Mouse (Mus musculus) spleen, adult 12 weeks (tissue): ENCODE data around the gene Cpm.

Experiments
- DNase-seq: peaks from one replicate; pipeline ENCODE4 v3.0.0; 2022; ENCODE audit warnings: low spot score

Cpm gene

DNA sequence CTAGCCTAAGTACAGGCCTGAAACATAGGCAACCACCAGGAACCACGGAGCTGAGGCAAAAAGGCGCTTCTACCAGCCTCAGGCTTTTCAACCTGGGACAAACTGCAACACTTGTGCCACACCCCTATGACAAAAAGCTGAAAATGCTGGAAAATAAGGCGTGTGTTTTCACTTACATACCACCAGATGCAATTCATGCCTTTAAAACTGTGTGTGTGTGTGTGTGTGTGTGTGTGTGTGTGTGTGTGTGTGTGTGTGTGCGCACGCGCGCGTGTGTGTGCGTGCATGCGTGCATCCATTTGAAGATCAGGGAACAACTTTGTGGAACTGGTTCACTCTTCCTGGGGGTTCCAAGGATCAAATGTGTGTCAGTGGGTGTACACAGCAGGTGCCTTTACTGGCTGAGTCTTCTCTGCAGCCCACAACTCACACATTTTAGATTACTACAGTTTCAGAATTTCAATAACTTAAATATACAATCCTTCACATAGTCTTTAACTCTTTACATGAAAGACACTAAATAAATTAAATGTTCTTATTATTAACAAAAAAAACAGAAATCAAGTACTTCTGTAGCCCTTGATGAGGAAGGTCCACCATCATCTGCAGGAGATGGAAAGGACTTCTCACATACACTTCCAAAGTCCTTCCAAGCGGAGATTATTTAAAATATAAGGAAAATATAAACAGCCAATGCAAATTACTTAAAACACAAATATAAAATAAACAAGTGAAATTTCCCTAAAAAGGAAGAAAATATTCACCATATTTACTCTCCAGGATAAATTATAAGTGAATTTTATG lies 60.2 kb downstream of the Cpm start:
- DNase-seq: no peak

DNA sequence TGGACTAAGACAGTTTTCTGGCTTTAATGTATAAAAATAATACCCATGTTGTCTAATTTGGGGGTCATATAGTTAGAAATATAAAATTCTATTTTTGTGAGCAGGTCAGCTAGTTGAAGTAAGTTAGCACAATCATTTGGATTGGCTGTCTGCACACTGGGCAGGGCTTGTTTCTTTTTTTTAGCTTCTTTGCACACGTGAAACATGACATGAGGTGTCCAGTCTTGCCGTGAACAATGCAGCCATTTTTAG lies 60.7 kb downstream of the Cpm start:
- DNase-seq: no peak

DNA sequence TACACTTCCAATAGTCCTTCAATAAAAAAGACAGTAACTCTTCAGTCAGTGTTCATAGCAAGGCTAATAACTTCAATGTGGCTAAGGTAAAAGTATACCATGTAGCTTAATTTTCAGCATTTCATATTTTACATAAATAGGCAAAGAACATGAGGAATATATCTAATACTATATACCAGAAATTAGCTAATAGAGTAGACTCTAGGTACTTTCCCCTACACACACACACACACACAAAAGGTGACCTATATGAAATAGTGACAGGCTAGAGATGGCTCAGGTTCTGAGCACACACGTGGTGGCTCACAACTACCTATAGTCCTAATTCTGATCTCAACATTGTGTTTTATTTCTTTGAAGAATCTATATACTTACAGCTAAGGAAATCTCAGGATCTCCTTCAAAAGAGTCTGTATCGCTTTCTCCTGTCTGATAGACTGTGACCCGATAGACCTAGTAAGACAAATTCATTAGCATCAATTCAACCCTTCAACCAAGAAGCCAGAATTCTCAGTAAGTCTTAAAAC lies 61.5 kb downstream of the Cpm start:
- DNase-seq: no peak

- DNase-seq: no peak
Observed at GRCm38 (mm10) chr10:117691389-117691968, 62.2 kb downstream of the Cpm start.

- DNase-seq: no peak
Observed at GRCm38 (mm10) chr10:117692173-117692572, 62.9 kb downstream of the Cpm start.

- no peak for DNase-seq
Observed at GRCm38 (mm10) chr10:117692953-117693352, 63.7 kb downstream of the Cpm start.

DNA sequence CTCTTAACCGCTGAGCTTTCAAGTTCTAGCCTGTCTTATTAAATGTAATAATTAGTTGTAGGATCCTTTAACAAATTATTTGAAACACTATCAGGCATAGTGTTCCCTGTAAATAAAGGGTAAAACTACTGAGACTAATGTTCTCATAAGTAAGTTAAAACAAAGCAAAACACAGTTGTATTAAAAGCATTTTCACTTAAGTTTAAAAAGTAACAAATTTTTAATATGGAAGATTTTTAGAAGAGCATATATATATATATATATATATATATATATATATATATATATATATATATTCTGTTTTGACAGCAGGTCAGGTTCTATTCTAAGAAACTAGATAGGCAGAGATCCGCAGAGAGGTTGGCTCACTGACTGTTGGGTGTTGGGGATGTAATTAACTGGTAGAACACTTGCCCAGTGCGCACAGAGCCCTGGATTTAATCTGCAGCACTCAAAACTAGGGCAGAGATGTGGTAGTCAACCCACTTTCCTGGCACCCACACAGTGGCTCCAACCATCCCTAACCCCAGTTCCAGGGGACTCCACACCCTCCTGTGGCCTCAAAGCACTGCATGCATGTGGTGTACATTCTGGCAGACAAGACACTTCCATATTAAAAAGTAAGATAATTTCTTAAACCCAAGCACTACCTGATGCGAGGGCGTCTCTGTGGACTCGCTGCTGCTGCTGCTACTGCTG lies 65.1 kb downstream of the Cpm start:
- DNase-seq: no peak

DNA sequence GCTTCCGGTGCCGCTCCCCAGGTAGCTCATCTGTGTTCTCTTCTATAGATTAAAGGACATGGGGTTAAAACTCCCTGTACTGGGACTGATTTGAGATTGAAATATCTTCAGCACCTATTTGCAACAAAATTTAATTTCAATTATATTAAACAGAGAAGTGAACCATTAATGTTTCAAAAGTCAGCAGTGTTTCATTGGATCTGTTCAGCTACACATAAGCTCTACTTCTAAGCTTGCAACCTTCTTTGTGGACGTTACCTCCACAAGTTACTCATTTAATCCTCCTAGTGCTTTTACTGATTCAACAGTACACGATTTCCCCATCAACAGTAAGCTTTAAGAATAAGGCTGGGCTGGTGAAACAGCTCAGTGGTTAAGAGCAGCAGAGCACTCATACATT lies 65.7 kb downstream of the Cpm start:
- no peak for DNase-seq

DNA sequence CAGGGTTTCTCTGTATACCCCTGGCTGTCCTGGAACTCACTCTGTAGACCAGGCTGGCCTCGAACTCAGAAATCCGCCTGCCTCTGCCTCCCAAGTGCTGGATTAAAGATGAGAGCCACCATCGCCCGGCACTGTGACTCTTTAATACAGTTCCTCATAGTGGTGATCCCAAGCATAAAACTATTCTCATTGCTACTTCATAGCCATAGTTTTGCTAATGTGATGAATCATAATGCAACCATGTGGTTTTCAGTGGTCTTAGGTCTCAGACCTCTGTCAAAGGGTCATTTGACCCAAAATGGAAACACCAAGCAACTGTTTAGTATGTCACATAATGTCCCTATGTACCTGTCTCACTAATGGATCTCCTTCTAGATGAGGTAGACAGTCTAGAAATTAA lies 66.3 kb downstream of the Cpm start:
- no peak for DNase-seq

GRCm38 (mm10) chr10:117696021-117696826 lies 66.9 kb downstream of the Cpm start:
- DNase-seq: no peak

- DNase-seq: no peak
Observed at GRCm38 (mm10) chr10:117696827-117697560, 67.7 kb downstream of the Cpm start.

DNA sequence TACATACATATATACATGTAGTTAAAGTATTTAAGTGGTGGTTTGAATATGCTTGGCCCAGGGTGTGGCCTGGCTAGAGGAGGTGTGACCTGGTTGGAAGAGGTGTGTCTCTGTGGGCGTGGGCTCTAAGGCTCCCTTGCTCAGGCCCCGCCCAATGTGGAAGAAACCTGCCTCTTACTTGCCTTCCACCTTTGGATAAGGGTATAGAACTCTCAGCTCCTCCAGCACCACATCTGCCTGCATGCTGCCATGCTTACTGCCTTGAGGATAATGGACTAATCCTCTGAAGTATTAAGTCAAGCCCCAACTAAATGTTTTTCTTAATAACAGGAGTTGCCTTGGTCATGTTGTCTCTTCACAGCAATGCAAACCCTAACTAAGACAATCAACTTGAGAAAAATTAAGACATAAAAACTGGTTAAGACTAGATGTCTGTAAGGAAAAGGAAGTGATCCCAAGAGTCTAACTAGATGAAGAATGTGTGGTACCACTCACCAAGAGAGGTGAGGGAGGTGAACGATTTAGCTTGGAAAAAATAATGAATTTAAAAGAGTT lies 68.3 kb downstream of the Cpm start:
- DNase-seq: no peak

DNA sequence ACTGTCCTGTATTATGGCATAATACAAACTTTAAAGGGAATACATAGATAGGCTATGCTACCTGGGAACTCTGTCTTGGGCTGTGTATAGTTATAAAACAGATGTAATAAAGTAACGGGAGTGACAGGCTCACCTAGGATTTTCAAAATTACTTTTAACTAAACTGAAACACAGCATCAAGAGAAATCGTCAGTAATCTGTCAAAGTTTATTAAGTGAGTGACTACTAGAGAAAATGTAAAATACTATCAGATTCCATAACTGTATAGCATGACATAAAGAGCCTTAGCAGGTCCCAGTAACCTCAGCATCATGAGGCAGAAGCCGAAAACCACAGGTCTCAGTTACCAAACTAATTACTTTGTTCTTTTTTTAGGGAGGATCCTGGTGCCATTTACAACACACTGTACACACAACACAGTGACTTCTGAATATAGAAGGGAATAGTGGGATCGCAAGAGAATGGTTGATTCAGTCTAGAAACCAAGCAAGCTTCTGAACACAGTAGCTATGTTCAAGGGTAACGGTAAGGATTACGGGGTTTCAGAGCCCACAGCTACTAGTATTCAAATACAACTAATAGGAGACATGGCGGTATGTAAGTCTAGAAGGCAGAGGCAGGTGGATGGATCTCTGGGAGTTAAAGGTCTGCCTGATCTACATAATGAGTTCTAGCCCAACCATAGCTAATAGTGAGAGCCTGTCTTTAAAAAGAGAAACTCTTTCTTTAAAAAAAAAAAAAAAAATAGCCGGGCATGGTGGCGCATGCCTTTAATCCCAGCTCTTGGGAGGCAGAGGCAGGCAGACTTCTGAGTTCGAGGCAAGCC lies 69.2 kb downstream of the Cpm start:
- DNase-seq: no peak

- DNase-seq: no peak
Observed at GRCm38 (mm10) chr10:117699914-117700313, 70.6 kb downstream of the Cpm start.

GRCm38 (mm10) chr10:117700450-117700849 lies 71.2 kb downstream of the Cpm start:
- no peak for DNase-seq

DNA sequence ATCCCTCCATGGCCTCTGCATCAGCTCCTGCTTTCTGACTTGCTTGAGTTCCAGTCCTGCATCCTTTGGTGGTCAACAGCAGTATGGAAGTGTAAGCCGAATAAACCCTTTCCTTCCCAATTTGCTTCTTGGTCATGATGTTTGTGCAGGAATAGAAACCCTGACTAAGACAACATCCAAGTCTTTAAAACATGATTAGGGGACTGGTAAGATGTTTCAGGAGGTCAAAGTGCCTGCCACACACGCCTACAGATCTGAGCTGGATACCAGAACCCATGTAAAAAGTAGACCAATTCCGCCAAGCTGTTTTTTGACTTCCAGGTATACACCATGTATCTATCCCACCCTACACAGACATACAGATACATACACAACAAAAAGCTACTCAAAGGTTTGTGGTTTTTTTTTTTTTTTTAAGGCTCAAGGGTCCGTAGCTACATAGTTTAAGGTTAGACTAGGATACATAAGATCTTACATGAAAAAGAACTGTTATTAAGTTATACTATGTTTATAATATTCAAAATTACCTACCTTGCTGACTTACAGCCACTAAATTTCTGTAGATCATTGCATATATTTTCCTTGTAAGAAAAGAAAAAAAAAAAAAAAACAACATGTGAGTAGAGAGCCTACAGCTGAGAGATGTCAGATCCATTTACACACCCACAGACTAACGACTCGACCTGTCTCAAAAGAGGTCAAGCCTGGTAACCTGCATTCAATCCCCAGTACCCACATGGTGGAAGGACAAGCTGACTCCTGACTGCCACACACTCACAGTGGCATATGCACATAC lies 71.9 kb downstream of the Cpm start:
- no peak for DNase-seq

GRCm38 (mm10) chr10:117702024-117702833 lies 72.9 kb downstream of the Cpm start:
- DNase-seq: no peak

- no peak for DNase-seq
Observed at GRCm38 (mm10) chr10:117703506-117703905, 74.2 kb downstream of the Cpm start.
